Mouse (Mus musculus): ENCODE data around the gene Lalba. TPM values are rescaled to one million over a fixed set of nuclear protein-coding genes. Genes with fewer than 3 reads are reported as not detected.

The Lalba gene
- polyA plus RNA-seq, 1 experiment from 2014 or later: not detected

DNA sequence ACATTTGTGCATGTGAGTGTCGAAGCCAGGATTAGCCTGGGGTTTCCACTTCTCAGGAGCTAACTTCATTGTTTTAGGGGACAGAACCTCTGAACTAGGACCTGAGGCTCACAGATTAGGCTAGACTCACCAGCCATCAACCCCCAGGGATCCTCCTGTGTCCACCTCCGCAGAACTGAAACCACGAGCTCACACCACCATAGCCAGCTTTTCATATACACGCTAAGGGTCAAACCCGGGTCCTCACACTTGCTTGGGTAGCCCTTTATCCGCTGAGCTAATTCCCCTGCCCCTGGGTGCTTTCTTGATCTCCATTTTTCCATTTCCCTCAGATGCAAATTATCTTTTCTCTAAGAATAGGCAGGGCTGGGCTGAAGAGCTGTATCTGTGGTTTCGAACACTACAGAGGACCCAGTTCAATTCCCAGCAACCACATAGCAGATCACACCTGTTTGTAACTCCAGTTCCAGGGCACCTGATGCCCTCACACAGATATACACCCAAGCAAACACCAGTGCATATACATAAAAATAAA, 2.9 kb downstream of the Lalba start:
- Histone ChIP-seq H3K9ac (ENCODE audit: low read depth, low read length) (no peak overlapping the region), H3K4me1 (ENCODE audit: control insufficient read depth, low read depth, low read length) (no peaks in the 10 kb centered on the region), H3K4me3 (ENCODE audit: low read depth, low read length) (no peak overlapping the region), H3K36me3 (ENCODE audit: control insufficient read depth, insufficient read depth) (no peaks in the 10 kb centered on the region), H3K4me2 (ENCODE audit: low read depth, low read length) (no peak overlapping the region), H3K27me3 (ENCODE audit: control insufficient read depth, insufficient read depth, low read depth, low read length) (no peaks in the 10 kb centered on the region), H3K27ac (ENCODE audit: low read length) (no peak overlapping the region), H3K9me3 (replicated peaks; ENCODE audit: control insufficient read depth, low read length) (no peaks in the 10 kb centered on the region)
- ATAC-seq (ENCODE audit: low read depth): no peak
- WGBS (ENCODE audit: insufficient replicate concordance): 56% methylated on average over 7 of the region's 7 CpGs

DNA sequence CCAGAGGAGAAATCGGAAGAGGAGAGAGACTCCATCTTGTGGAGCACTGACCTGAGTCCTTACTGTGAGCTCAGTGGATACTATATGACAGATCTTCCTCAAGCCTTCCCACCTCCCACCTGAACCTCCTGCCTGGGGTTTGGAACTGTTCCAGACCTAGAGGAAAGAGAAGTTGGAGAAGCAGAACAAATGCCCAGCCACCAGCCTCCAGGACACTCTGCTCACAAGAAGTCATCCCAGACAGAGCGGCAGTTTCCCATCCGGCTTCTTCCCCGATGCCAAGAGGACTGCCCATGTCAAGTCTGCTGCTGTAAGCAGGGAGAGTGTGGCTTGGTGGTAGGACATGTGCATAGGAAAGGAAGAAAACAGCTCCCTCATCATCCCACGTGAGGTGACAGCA, 6.2 kb downstream of the Lalba start:
- no peak for ATAC-seq (ENCODE audit: low read depth)
- no peaks in the 10 kb centered on the region for H3K27me3 ChIP-seq (ENCODE audit: control insufficient read depth, insufficient read depth, low read depth, low read length)
- H3K4me3 ChIP-seq (ENCODE audit: low read depth, low read length): no peak overlapping the region
- no peak overlapping the region for H3K27ac ChIP-seq (ENCODE audit: low read length)
- H3K36me3 ChIP-seq (ENCODE audit: control insufficient read depth, insufficient read depth): no peaks in the 10 kb centered on the region
- WGBS (ENCODE audit: insufficient replicate concordance): 63% methylated on average over 5 of the region's 5 CpGs
- H3K4me1 ChIP-seq (ENCODE audit: control insufficient read depth, low read depth, low read length): no peaks in the 10 kb centered on the region
- no peaks in the 10 kb centered on the region for H3K9me3 ChIP-seq (replicated peaks; ENCODE audit: control insufficient read depth, low read length)
- no peak overlapping the region for H3K9ac ChIP-seq (ENCODE audit: low read depth, low read length)
- no peak overlapping the region for H3K4me2 ChIP-seq (ENCODE audit: low read depth, low read length)

DNA sequence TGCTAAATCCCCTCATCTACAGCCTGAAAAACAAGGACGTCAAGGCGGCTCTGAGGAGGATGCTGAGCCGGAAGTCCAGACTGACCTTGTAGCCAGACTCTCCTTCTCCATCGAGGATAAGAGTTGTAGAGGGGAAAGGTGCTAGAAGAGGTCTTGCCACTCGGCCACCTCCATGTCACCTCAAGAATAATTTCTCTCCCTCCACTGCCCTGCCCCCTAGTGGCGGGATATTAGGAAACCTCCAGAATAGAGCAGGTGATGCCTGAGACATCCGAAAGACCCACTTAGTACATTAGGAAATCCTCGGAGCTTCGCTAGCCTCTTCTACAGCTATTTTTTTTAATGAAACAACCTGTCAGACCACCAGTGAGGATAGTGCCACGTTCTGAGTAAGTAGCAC, 7.1 kb downstream of the Lalba start:
- no peak overlapping the region for H3K27ac ChIP-seq (ENCODE audit: low read length)
- ATAC-seq (ENCODE audit: low read depth): no peak
- H3K9ac ChIP-seq (ENCODE audit: low read depth, low read length): no peak overlapping the region
- no peaks in the 10 kb centered on the region for H3K36me3 ChIP-seq (ENCODE audit: control insufficient read depth, insufficient read depth)
- H3K4me3 ChIP-seq (ENCODE audit: low read depth, low read length): no peak overlapping the region
- no peaks in the 10 kb centered on the region for H3K27me3 ChIP-seq (ENCODE audit: control insufficient read depth, insufficient read depth, low read depth, low read length)
- no peaks in the 10 kb centered on the region for H3K4me1 ChIP-seq (ENCODE audit: control insufficient read depth, low read depth, low read length)
- WGBS (ENCODE audit: insufficient replicate concordance): 40% methylated on average over 10 of the region's 10 CpGs
- no peak overlapping the region for H3K4me2 ChIP-seq (ENCODE audit: low read depth, low read length)
- no peaks in the 10 kb centered on the region for H3K9me3 ChIP-seq (replicated peaks; ENCODE audit: control insufficient read depth, low read length)

DNA sequence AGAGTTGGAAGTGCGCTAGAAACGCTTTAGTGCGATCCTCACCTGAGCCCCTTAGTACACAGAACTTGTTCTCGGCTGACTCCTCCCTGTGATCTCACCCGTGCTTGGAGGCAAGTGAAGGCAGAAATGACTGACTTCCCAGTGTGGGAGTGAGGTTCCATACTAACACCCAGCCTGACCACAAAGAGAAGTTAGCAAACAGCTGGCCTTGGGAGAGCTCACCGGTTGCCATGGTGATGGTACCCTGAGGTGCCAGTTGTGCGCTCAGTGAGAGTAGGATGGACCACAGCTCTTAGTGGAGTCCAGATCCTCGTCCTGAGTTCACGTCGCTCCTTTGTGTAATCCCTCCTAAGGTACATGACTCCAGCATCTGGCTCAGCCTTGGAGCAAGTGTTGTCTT, 7.6 kb downstream of the Lalba start:
- 67% methylated on average over 10 of the region's 10 CpGs for WGBS (ENCODE audit: insufficient replicate concordance)
- H3K4me1 ChIP-seq (ENCODE audit: control insufficient read depth, low read depth, low read length): no peaks in the 10 kb centered on the region
- no peak overlapping the region for H3K4me3 ChIP-seq (ENCODE audit: low read depth, low read length)
- no peak overlapping the region for H3K4me2 ChIP-seq (ENCODE audit: low read depth, low read length)
- no peak for ATAC-seq (ENCODE audit: low read depth)
- H3K27ac ChIP-seq (ENCODE audit: low read length): no peak overlapping the region
- no peaks in the 10 kb centered on the region for H3K9me3 ChIP-seq (replicated peaks; ENCODE audit: control insufficient read depth, low read length)
- H3K9ac ChIP-seq (ENCODE audit: low read depth, low read length): no peak overlapping the region
- no peaks in the 10 kb centered on the region for H3K36me3 ChIP-seq (ENCODE audit: control insufficient read depth, insufficient read depth)
- H3K27me3 ChIP-seq (ENCODE audit: control insufficient read depth, insufficient read depth, low read depth, low read length): no peaks in the 10 kb centered on the region

DNA sequence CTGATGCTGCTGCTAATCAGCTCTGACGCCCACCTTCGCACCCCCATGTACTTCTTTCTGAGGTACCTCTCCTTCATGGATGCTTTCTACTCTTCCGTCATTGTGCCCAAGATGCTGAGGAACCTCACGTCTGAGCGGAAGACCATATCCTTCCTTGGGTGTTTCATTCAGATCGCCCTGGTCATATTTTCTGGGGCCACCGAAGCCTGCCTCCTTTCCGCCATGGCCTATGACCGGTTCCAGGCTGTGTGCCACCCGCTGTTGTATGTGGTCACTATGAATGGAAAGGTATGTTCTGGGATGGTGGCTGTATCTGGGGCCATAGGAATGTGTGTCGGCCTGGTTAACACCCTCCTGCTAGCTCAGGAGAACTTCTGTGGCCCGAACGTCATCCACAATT, 11.0 kb downstream of the Lalba start:
- no peaks in the 10 kb centered on the region for H3K9me3 ChIP-seq (replicated peaks; ENCODE audit: control insufficient read depth, low read length)
- no peak overlapping the region for H3K9ac ChIP-seq (ENCODE audit: low read depth, low read length)
- H3K27me3 ChIP-seq (ENCODE audit: control insufficient read depth, insufficient read depth, low read depth, low read length): no peaks in the 10 kb centered on the region
- no peak overlapping the region for H3K27ac ChIP-seq (ENCODE audit: low read length)
- no peak overlapping the region for H3K4me3 ChIP-seq (ENCODE audit: low read depth, low read length)
- H3K4me2 ChIP-seq (ENCODE audit: low read depth, low read length): no peak overlapping the region
- WGBS (ENCODE audit: insufficient replicate concordance): 69% methylated on average over 13 of the region's 13 CpGs
- ATAC-seq (ENCODE audit: low read depth): no peak
- no peaks in the 10 kb centered on the region for H3K4me1 ChIP-seq (ENCODE audit: control insufficient read depth, low read depth, low read length)
- H3K36me3 ChIP-seq (ENCODE audit: control insufficient read depth, insufficient read depth): no peaks in the 10 kb centered on the region

DNA sequence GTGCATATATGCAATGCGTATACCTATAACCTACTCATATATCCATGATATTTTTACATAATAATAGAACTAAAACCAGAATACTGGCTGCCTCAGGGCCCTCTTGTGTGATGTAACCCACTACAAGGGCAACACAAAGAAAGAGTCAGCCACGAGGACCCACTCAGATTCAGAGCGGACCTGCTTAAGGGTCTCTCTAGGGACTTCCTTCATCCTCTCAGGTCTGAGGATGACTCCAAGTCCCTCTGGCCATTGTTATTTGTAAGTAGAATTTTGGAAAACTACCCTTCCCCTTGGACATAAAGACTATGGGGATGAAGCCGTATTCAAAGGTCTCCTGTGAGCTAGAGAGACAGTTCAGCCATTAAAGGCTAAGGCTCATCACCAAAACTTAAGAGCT, 12.9 kb downstream of the Lalba start, which contains the start of gene OR5BS1P:
Gene OR5BS1P (plus strand): TSS at position 301 of the 400 bp plus-strand sequence.
- Histone ChIP-seq H3K27ac (ENCODE audit: low read length) (no peak within 1 kb of the TSS), H3K36me3 (ENCODE audit: control insufficient read depth, insufficient read depth) (no peaks in the 10 kb centered on the region), H3K4me2 (ENCODE audit: low read depth, low read length) (no peak within 1 kb of the TSS), H3K27me3 (ENCODE audit: control insufficient read depth, insufficient read depth, low read depth, low read length) (no peaks in the 10 kb centered on the region), H3K9me3 (replicated peaks; ENCODE audit: control insufficient read depth, low read length) (no peaks in the 10 kb centered on the region), H3K4me3 (ENCODE audit: low read depth, low read length) (no peak within 1 kb of the TSS), H3K4me1 (ENCODE audit: control insufficient read depth, low read depth, low read length) (no peaks in the 10 kb centered on the region), H3K9ac (ENCODE audit: low read depth, low read length) (no peak within 1 kb of the TSS)
- no peak for ATAC-seq (ENCODE audit: low read depth)
- 68% methylated on average over 4 of the region's 4 CpGs for WGBS (ENCODE audit: insufficient replicate concordance)

DNA sequence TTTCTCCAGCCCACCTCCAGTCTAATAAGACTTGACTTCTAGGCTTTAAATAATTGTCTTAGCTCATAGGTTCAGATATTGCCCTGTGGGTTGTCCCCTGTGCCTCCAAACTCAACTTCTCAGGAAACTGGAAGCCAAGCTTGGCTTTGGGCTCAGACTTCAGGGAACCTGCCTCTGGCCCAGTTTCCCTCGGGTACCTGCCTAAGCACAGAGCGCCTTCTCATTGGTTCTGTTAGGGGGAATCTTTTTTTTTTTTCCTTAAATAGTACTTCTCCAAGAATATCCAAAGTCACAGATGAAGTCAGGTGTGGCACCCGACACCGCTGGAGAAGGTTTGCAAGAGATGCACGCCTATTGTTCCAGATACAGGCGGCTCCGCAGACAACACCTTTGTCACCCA, 30.2 kb downstream of the Lalba start, which contains the start of gene Olfr281:
Gene Olfr281 (plus strand): TSS at position 301 of the 400 bp plus-strand sequence.
- no peaks in the 10 kb centered on the region for H3K9me3 ChIP-seq (replicated peaks; ENCODE audit: control insufficient read depth, low read length)
- no peak for ATAC-seq (ENCODE audit: low read depth)
- H3K27ac ChIP-seq (ENCODE audit: low read length): no peak within 1 kb of the TSS
- H3K4me3 ChIP-seq (ENCODE audit: low read depth, low read length): no peak within 1 kb of the TSS
- no peaks in the 10 kb centered on the region for H3K27me3 ChIP-seq (ENCODE audit: control insufficient read depth, insufficient read depth, low read depth, low read length)
- H3K4me2 ChIP-seq (ENCODE audit: low read depth, low read length): no peak within 1 kb of the TSS
- H3K36me3 ChIP-seq (ENCODE audit: control insufficient read depth, insufficient read depth): no peaks in the 10 kb centered on the region
- WGBS (ENCODE audit: insufficient replicate concordance): 73% methylated on average over 7 of the region's 7 CpGs
- H3K9ac ChIP-seq (ENCODE audit: low read depth, low read length): no peak within 1 kb of the TSS
- no peaks in the 10 kb centered on the region for H3K4me1 ChIP-seq (ENCODE audit: control insufficient read depth, low read depth, low read length)

DNA sequence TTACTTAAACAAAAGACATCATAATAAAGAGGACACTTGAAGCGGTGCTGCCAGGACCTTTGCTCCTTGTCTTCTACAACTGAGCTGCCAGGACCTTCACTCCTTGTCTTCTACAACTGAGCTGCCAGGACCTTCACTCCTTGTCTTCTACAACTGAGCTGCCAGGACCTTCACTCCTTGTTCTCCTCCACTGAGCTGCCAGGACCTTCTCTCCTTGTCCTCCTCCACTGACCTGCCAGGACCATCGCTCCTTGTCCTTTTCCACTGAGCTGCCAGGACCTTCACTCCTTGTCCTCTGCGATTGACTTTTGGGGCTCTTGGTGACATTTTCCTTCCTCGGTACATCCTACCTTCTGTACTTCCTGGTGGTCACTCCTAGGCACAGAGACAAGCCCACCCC, 34.0 kb downstream of the Lalba start:
- no peak for ATAC-seq (ENCODE audit: low read depth)
- no peaks in the 10 kb centered on the region for H3K36me3 ChIP-seq (ENCODE audit: control insufficient read depth, insufficient read depth)
- no peak overlapping the region for H3K27ac ChIP-seq (ENCODE audit: low read length)
- H3K9me3 ChIP-seq (replicated peaks; ENCODE audit: control insufficient read depth, low read length): no peaks in the 10 kb centered on the region
- WGBS (ENCODE audit: insufficient replicate concordance): 57% methylated on average over 4 of the region's 4 CpGs
- no peaks in the 10 kb centered on the region for H3K4me1 ChIP-seq (ENCODE audit: control insufficient read depth, low read depth, low read length)
- H3K9ac ChIP-seq (ENCODE audit: low read depth, low read length): no peak overlapping the region
- H3K4me3 ChIP-seq (ENCODE audit: low read depth, low read length): no peak overlapping the region
- no peak overlapping the region for H3K4me2 ChIP-seq (ENCODE audit: low read depth, low read length)
- no peaks in the 10 kb centered on the region for H3K27me3 ChIP-seq (ENCODE audit: control insufficient read depth, insufficient read depth, low read depth, low read length)

DNA sequence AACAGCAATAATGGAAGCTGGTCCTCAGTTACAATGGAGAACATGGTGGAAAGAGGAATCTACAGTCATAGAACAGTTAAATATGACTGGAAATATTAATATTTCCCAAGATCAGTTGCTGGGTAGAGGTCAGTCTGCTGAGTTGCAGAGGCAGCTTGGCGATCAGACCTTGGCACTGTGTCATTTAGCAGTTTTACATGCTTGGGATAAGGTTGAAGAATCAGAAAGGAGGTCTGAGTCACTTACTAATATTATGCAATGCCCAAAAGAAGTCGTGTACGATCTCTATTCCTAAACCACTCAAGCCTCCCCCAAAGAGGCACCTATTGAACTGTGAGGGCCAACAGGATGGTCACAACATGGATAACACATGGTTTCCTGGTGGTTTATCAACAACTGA, 38.0 kb downstream of the Lalba start:
- Histone ChIP-seq H3K36me3 (ENCODE audit: control insufficient read depth, insufficient read depth) (no peaks in the 10 kb centered on the region), H3K27me3 (ENCODE audit: control insufficient read depth, insufficient read depth, low read depth, low read length) (no peaks in the 10 kb centered on the region), H3K4me3 (ENCODE audit: low read depth, low read length) (no peak overlapping the region), H3K4me2 (ENCODE audit: low read depth, low read length) (no peak overlapping the region), H3K9ac (ENCODE audit: low read depth, low read length) (no peak overlapping the region), H3K9me3 (replicated peaks; ENCODE audit: control insufficient read depth, low read length) (no peaks in the 10 kb centered on the region), H3K27ac (ENCODE audit: low read length) (no peak overlapping the region), H3K4me1 (ENCODE audit: control insufficient read depth, low read depth, low read length) (no peaks in the 10 kb centered on the region)
- WGBS (ENCODE audit: insufficient replicate concordance): 60% methylated on average over 3 of the region's 3 CpGs
- no peak for ATAC-seq (ENCODE audit: low read depth)
